Mouse (Mus musculus) ES-Bruce4 (cell line): ENCODE measurements around the gene Faim2. TPM values are rescaled to one million over a fixed set of nuclear protein-coding genes. Genes with fewer than 3 reads are reported as not detected.

Experiments used
- H3K27ac ChIP-seq: 2 replicates; pipeline ENCODE4 v1.5.1; 2012; ENCODE audit warnings: low read length, inconsistent platforms; ENCODE audit not compliant: insufficient read depth
- H3K27me3 ChIP-seq: 2 replicates; pipeline ENCODE4 v1.6.1; 2012; ENCODE audit warnings: mild to moderate bottlenecking, low read length, inconsistent platforms; ENCODE audit not compliant: control insufficient read depth, poor library complexity, insufficient read depth, severe bottlenecking
- H3K36me3 ChIP-seq: 2 replicates; pipeline ENCODE4 v1.6.1; 2012; ENCODE audit warnings: inconsistent platforms, mild to moderate bottlenecking, low read length, moderate library complexity; ENCODE audit not compliant: control insufficient read depth, poor library complexity, insufficient read depth, severe bottlenecking
- H3K4me1 ChIP-seq: one replicate; pipeline ENCODE4 v1.8.1; 2011; ENCODE audit warnings: low read length; ENCODE audit not compliant: control insufficient read depth, insufficient read depth
- H3K4me3 ChIP-seq: 2 replicates; pipeline ENCODE4 v1.5.1; 2011; ENCODE audit warnings: low read depth, mild to moderate bottlenecking, low read length
- H3K9ac ChIP-seq: 2 replicates; pipeline ENCODE4 v1.6.1; 2012; ENCODE audit warnings: low read depth, mild to moderate bottlenecking, inconsistent platforms; ENCODE audit not compliant: poor library complexity, severe bottlenecking
- H3K9me3 ChIP-seq: replicated peaks from 2 replicates; pipeline ENCODE4 v1.6.1; 2012; ENCODE audit warnings: mild to moderate bottlenecking, low read length, inconsistent platforms; ENCODE audit not compliant: control insufficient read depth, poor library complexity, insufficient read depth, severe bottlenecking
- CTCF ChIP-seq: IDR thresholded peaks from one replicate; pipeline ENCODE4 v1.8.1; 2011; ENCODE audit warnings: low read depth, low read length
- EP300 ChIP-seq: IDR thresholded peaks from 2 replicates; pipeline ENCODE4 v1.6.1; 2011; ENCODE audit warnings: low read depth, low read length; ENCODE audit not compliant: insufficient read depth
- POLR2A ChIP-seq: IDR thresholded peaks from one replicate; pipeline ENCODE4 v1.8.1; 2011; ENCODE audit warnings: low read length; ENCODE audit not compliant: insufficient read depth
- polyA plus RNA-seq: library from polyadenylated mRNA; stranded (reverse); fragments of >200 nt; gene quantifications from 2 replicates; pipeline ENCODE4 v1.2.4, GENCODE M21; 2011; ENCODE audit warnings: low read depth; ENCODE audit not compliant: missing spikeins, insufficient read depth, insufficient read length

Faim2 gene
- polyA plus RNA-seq, 1 experiment = 0.90 TPM

- no peaks in the 10 kb centered on the region for H3K27me3 ChIP-seq
- no peaks in the 10 kb centered on the region for H3K4me1 ChIP-seq
- H3K4me3 ChIP-seq = no peak overlapping the region
- TF ChIP-seq CTCF (no peak), POLR2A (no peak), EP300 (no peak)
- no peaks in the 10 kb centered on the region for H3K36me3 ChIP-seq
- no peaks in the 10 kb centered on the region for H3K9me3 ChIP-seq
- H3K9ac ChIP-seq = no peak overlapping the region
- no peak overlapping the region for H3K27ac ChIP-seq
Observed at GRCm38 (mm10) chr15:99553767-99554166, 25.8 kb upstream of the Faim2 start.

DNA sequence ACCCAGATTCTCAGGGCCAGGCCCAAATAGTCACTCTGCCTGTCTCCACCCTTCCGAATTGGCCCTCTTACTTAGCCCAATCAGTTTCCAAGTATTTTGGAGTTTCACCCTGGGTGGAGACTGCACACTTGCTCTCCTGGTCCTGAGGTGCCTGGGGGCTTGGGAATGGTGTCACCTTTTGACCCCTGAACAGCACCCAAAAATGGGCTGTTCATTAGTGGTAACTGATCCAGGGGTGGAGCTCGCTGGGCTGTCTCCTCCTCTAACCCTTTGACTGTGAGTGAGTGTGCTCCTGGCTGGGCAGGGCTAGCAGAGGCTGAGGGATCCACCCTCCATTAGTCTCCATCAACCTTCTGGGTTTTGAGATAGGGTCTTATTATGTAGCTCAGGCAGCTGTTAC lies 21.9 kb upstream of the Faim2 start:
- no peak overlapping the region for H3K27ac ChIP-seq
- H3K9ac ChIP-seq = no peak overlapping the region
- no peaks in the 10 kb centered on the region for H3K36me3 ChIP-seq
- no peaks in the 10 kb centered on the region for H3K9me3 ChIP-seq
- H3K27me3 ChIP-seq = no peaks in the 10 kb centered on the region
- no peaks in the 10 kb centered on the region for H3K4me1 ChIP-seq
- no peak overlapping the region for H3K4me3 ChIP-seq
- TF ChIP-seq CTCF = no peak
- 0 out of 2 replicates have a peak, but pooled peaks have one; percentile 38 for TF ChIP-seq EP300

GRCm38 (mm10) chr15:99547732-99548131 lies 19.8 kb upstream of the Faim2 start:
- H3K4me3 ChIP-seq = no peak overlapping the region
- H3K36me3 ChIP-seq = no peaks in the 10 kb centered on the region
- H3K27ac ChIP-seq = no peak overlapping the region
- no peak overlapping the region for H3K9ac ChIP-seq
- H3K4me1 ChIP-seq = no peaks in the 10 kb centered on the region
- TF ChIP-seq POLR2A = no peak
- TF ChIP-seq CTCF = no peak
- TF ChIP-seq EP300 = no peak
- H3K27me3 ChIP-seq = no peaks in the 10 kb centered on the region
- no peaks in the 10 kb centered on the region for H3K9me3 ChIP-seq

DNA sequence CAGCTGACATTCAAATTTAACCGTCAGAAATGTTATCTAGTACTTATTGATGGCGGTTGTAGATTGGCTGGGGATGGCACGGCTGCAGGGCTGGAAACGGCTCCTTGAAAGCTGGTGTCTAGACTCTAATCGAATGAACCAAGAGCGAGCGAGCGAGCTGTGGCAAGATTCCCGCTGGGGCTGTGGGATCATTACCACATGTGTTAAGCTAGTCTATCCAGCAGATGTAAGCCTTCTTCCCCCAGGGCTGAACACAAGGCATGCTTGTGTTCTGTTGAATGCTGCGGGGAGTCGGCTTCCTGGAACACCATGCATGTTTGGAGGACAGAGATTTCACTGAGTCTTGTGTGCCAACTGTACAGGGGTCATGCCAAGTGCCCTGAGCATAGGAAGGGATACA lies 18.6 kb upstream of the Faim2 start:
- Histone ChIP-seq H3K27ac (no peak overlapping the region), H3K27me3 (no peaks in the 10 kb centered on the region), H3K9me3 (no peaks in the 10 kb centered on the region), H3K36me3 (no peaks in the 10 kb centered on the region), H3K4me1 (no peaks in the 10 kb centered on the region), H3K9ac (no peak overlapping the region), H3K4me3 (no peak overlapping the region)
- TF ChIP-seq EP300 (no peak), CTCF (no peak), POLR2A (no peak)

DNA sequence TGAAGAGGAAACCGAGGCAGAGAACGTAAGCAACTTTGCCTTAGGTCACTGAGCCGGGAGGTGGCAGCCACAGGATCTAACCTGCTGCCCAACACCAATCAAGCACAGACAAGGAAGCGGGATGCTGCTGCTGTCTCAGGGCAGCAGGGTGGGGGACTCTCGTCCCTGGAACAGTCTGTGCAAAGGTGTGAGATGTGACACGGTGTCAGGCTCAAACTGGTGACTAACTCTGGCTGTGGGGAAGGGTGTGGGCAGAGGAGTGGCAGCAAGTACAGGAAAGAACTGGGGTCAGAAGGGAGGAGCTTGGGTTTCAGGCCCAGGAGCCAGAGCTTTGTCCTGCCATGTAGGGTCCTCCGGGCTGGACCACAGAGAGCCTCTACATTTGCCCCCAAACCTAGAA lies 16.1 kb upstream of the Faim2 start:
- Histone ChIP-seq H3K9ac (no peak overlapping the region), H3K27ac (no peak overlapping the region), H3K9me3 (no peaks in the 10 kb centered on the region), H3K36me3 (no peaks in the 10 kb centered on the region), H3K4me1 (no peaks in the 10 kb centered on the region), H3K4me3 (no peak overlapping the region), H3K27me3 (no peaks in the 10 kb centered on the region)
- TF ChIP-seq CTCF = no peak
- no peak for TF ChIP-seq POLR2A
- TF ChIP-seq EP300 = no peak

DNA sequence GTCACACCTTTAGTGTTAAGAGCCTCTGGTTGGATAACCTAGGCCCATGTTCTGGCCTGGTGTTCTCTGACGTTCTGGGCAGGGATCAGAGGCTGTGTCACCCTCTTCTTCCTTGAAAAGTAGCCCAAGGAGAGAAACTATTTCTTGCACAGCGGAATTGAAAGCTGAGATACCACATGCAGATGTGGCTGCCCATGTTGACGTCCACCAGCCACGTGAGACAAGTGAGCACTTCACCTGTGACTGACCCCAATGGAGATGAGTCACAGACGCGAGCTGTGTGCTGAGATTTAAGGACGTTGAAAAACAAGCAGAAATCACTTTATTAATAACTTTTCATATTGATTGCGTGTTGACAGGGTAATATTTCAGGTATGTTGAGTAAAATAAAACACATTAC lies 11.9 kb upstream of the Faim2 start:
- Histone ChIP-seq H3K4me3 (no peak overlapping the region), H3K36me3 (no peaks in the 10 kb centered on the region), H3K4me1 (no peaks in the 10 kb centered on the region), H3K9ac (no peak overlapping the region), H3K9me3 (no peaks in the 10 kb centered on the region), H3K27me3 (no peaks in the 10 kb centered on the region), H3K27ac (no peak overlapping the region)
- TF ChIP-seq POLR2A = no peak
- TF ChIP-seq EP300 = no peak
- no peak for TF ChIP-seq CTCF
